Mouse (Mus musculus) heart, adult 2 months (tissue): ENCODE data around the gene Golga2.

ENCODE experiments used
- CTCF ChIP-seq: fragments of 200-600 bp; IDR thresholded peaks from 2 replicates; pipeline ENCODE4 v1.8.1; 2022; ENCODE audit warnings: antibody characterized with exemption, mild to moderate bottlenecking, moderate library complexity
- EP300 ChIP-seq: fragments of 200-500 bp; IDR thresholded peaks from 2 replicates; pipeline ENCODE4 v1.6.1; 2011; ENCODE audit warnings: low read depth, low read length, control low read depth; ENCODE audit not compliant: insufficient read depth
- POLR2A ChIP-seq: fragments of 200-500 bp; IDR thresholded peaks from 2 replicates; pipeline ENCODE4 v1.6.1; 2011; ENCODE audit warnings: mild to moderate bottlenecking, low read depth, low read length, control low read depth; ENCODE audit not compliant: insufficient read depth

GRCm38 (mm10) chr2:32287334-32287840 is at the start of gene Golga2:
- TF ChIP-seq CTCF (no peak), EP300 (no peak), POLR2A (no peak)
